ENCODE assay signal across 12 mouse cellular contexts in genomic region chr2:161332653-161333052, GRCm38 (mm10).
A peak's percentile ranks its signal among the peaks of the same experiment; 100 is the strongest.
DNase-seq lines count a peak whose midpoint lies in the region; ATAC-seq and TF ChIP-seq lines count a peak whose summit lies in the region.
"Had no signal": no experiment of that assay in that cellular context is flagged by ENCODE, and none has a peak within 500 bp of the region (broad histone marks: within the 10 kb centered on the region; RNA-seq: fewer than 3 reads in every experiment).

No protein-coding gene starts in this region.

- H3K27ac ChIP-seq in midbrain, embryonic 11.5 days (ENCODE audit: low read depth, low read length) = no peak overlapping the region
- H3K27ac ChIP-seq in midbrain, embryonic 15.5 days = no peak overlapping the region
- H3K27ac ChIP-seq in left cerebral cortex, adult 2 months = no peak overlapping the region
- H3K27ac ChIP-seq: gastrocnemius, adult 2 months; limb, embryonic 15.5 days; stomach, embryonic 15.5 days had no signal

- no peaks in the 10 kb centered on the region; the same call in 1 of the 2 replicates for H3K27me3 ChIP-seq in midbrain, embryonic 11.5 days (ENCODE audit: control insufficient read depth, insufficient read depth, low read length)
- H3K27me3 ChIP-seq in midbrain, embryonic 15.5 days (replicated peaks) = 0 out of 2 replicates have a peak, but pooled peaks cover 3% of the 10 kb centered on the region
- H3K27me3 ChIP-seq: limb, embryonic 15.5 days; stomach, embryonic 15.5 days had no signal

- no peak overlapping the region for H3K9ac ChIP-seq in midbrain, embryonic 11.5 days (ENCODE audit: low read length)
- H3K9ac ChIP-seq in midbrain, embryonic 15.5 days = no peak overlapping the region
- H3K9ac ChIP-seq: limb, embryonic 15.5 days; stomach, embryonic 15.5 days had no signal

- no peak for TF ChIP-seq CTCF in left cerebral cortex, adult 2 months (IDR thresholded peaks at IDR 0.05)

- intact Hi-C loops in left cerebral cortex, adult 2 months (cut with DNase I) = loop anchor here (10.0 kb wide), 2 partner anchors 1332 to 1582 kb away; partner anchors contain the start of gene Ptprt

- no peaks in the 10 kb centered on the region for H3K36me3 ChIP-seq in midbrain, embryonic 11.5 days (ENCODE audit: control insufficient read depth, insufficient read depth, low read length)
- no peaks in the 10 kb centered on the region for H3K36me3 ChIP-seq in midbrain, embryonic 15.5 days (replicated peaks)
- H3K36me3 ChIP-seq: limb, embryonic 15.5 days; stomach, embryonic 15.5 days had no signal

- no peak overlapping the region for H3K4me3 ChIP-seq in midbrain, embryonic 11.5 days (ENCODE audit: low read depth, low read length)
- H3K4me3 ChIP-seq in midbrain, embryonic 15.5 days = no peak overlapping the region
- no peak overlapping the region for H3K4me3 ChIP-seq in left cerebral cortex, adult 2 months
- H3K4me3 ChIP-seq: gastrocnemius, adult 2 months; limb, embryonic 15.5 days; myocyte; stomach, embryonic 15.5 days had no signal

- no peak overlapping the region for H3K4me2 ChIP-seq in midbrain, embryonic 11.5 days
- H3K4me2 ChIP-seq in midbrain, embryonic 15.5 days = no peak overlapping the region
- H3K4me2 ChIP-seq: limb, embryonic 15.5 days; stomach, embryonic 15.5 days had no signal

- ATAC-seq in midbrain, embryonic 11.5 days (ENCODE audit: low FRiP score) = peak; percentile 55; the same call in 1 of the 2 replicates
- ATAC-seq in midbrain, embryonic 15.5 days (replicated peaks) = no peak

- H3K4me1 ChIP-seq in midbrain, embryonic 11.5 days (ENCODE audit: control insufficient read depth, insufficient read depth, low read length) = peaks cover 3% of the 10 kb centered on the region; the same call in 1 of the 2 replicates
- H3K4me1 ChIP-seq in midbrain, embryonic 15.5 days = no peaks in the 10 kb centered on the region
- H3K4me1 ChIP-seq: limb, embryonic 15.5 days; stomach, embryonic 15.5 days had no signal

- H3K9me3 ChIP-seq in midbrain, embryonic 11.5 days (ENCODE audit: control insufficient read depth, low read length) = no peaks in the 10 kb centered on the region
- H3K9me3 ChIP-seq in midbrain, embryonic 15.5 days = no peaks in the 10 kb centered on the region
- H3K9me3 ChIP-seq: limb, embryonic 15.5 days; stomach, embryonic 15.5 days had no signal

- DNase-seq in heart, adult 11 months = peak; percentile 74
- DNase-seq in heart, postnatal 4 days = no peak
- peak; percentile 87 for DNase-seq in midbrain, embryonic 11.5 days (ENCODE audit: low spot score, missing footprints)
- peak; percentile 41 to 52 for DNase-seq in kidney, adult 8-10 months
- peak; percentile 56 for DNase-seq in retina, postnatal 1 day
- no peak for DNase-seq in left cerebral cortex, adult 2 months (ENCODE audit: extremely low spot score in 1 of 2, low spot score in 2 of 2)
- no peak for DNase-seq in urinary bladder, postnatal 25 days (ENCODE audit: low spot score)
- DNase-seq: gastrocnemius, adult 2 months had no signal

- WGBS in midbrain, embryonic 11.5 days = 56% methylated on average over 2 of the region's 2 CpGs
- WGBS in midbrain, embryonic 15.5 days = 34% methylated on average over 2 of the region's 2 CpGs

Comparison
In these comparisons a context has a peak if more than half of its experiments do, and no peak if none do; other contexts are left out.
1. DNase-seq: peak in heart, adult 11 months (single experiment), midbrain, embryonic 11.5 days (single experiment), kidney, adult 8-10 months (2 of 2) and retina, postnatal 1 day (single experiment); none in heart, postnatal 4 days (single experiment), left cerebral cortex, adult 2 months (0 of 2) and urinary bladder, postnatal 25 days (single experiment).